Mouse (Mus musculus): ENCODE measurements around the gene Dlg2. TPM values are rescaled to one million over a fixed set of nuclear protein-coding genes. Genes with fewer than 3 reads are reported as not detected.

Dlg2 gene
- total RNA-seq, 2 experiments from 2014 or later, result 319 to 325 TPM

- no peak for DNase-seq (ENCODE audit: low spot score in 2 of 2)
- intact Hi-C loops (cut with DNase I), result no loop called here
These were observed 1302.2 kb downstream of the Dlg2 start for GRCm38 (mm10) chr7:91778673-91779072.

DNA sequence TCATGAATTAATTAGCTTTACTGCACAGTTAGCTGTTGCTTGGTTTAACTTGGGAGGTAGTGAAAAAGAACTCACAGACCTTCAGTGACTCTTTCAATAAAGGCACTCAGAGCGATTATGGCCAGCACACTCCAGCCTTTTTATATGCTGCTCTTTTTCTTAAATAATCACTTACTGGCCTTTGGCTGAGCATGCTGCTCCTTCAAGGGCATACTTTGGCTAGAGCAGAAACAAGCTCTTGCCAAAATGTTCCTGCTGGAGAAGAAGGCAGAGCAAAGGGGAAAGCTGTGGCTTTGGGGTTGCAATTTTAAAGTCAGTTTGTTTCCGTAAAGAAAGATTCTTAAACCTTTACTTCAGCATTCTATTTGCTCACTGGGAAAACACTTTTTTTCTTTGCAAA is 1308.1 kb downstream of the Dlg2 start:
- DNase-seq (ENCODE audit: low spot score in 2 of 2), result no peak
- intact Hi-C loops (cut with DNase I), result no loop called here

GRCm38 (mm10) chr7:91785445-91785844 is 1309.0 kb downstream of the Dlg2 start:
- peak in 1 of 2 experiments; percentile 55 for DNase-seq (ENCODE audit: low spot score in 2 of 2)
- intact Hi-C loops (cut with DNase I), result no loop called here

GRCm38 (mm10) chr7:91785871-91786270 is 1309.4 kb downstream of the Dlg2 start:
- intact Hi-C loops (cut with DNase I), result no loop called here
- DNase-seq (ENCODE audit: low spot score in 2 of 2), result peak in 1 of 2 experiments; percentile 38

DNA sequence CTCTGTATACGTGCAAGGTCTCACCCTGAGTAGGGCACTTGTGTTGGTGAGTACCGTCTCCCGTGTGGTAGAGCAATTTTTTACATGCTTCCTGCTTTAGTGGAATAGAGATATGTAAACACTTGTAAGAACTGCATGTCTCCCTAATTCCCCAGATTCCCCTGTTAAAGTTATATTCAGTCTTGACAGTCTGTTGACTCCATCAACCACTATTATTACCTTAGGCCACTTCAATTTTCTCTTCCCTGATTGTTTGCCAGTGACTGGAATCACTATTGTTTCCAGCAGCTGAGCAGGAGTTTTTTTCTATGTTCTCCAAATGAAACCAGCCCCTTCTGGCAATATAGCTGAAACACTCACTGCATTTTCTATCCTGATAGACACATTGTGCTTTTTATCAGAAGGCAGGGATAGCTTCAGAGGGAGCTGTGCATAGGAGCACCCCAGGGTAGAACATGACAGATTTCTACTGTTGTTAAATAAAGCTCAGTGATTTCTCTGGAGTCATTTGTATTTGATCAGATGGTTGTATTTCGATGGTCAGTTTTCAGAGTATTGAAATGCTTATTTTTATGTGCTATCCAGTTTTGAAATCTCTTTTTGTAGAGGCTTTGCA is 1314.6 kb downstream of the Dlg2 start:
- no peak for DNase-seq (ENCODE audit: low spot score in 2 of 2)
- intact Hi-C loops (cut with DNase I), result no loop called here

DNA sequence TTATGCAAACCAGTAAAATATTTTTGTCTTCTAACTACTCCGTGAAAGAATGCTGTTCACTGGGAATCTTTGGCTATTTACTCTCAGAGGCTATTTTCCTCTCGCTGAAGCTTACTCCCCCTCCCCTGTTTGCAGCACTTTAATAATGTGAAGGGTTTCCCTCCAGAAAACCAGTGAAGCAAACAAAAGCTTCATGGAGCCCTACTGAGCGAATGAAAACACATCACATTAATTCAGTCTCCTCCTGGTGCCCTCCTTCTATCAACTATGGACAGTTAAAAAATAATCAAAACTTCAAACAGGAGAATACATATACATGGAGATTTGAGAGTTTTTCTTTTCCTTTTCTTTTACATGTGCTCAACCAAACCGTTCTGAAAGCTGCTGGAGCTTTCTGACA is 1330.2 kb downstream of the Dlg2 start:
- no peak for DNase-seq (ENCODE audit: low spot score in 2 of 2)
- intact Hi-C loops (cut with DNase I), result no loop called here

DNA sequence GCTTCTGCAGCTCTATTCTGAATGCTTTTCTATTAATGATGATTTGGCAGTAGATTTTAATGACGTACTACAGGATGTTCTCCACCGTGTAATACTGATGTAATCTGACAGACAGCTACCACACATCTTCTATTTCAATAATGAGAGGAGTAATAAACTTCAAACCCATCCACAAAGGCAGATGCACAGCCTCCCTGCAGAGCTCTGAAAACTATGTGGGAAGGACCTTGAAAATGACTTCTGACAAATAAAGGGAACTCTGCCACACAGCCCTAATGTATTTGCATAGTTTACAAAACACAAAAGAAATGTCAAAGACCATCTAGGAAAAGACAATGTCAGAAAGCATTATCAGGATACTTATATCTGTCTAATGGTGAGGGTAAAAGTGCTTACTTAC is 1334.3 kb downstream of the Dlg2 start:
- DNase-seq (ENCODE audit: low spot score in 2 of 2), result no peak
- intact Hi-C loops (cut with DNase I), result no loop called here

- intact Hi-C loops (cut with DNase I), result no loop called here
- DNase-seq (ENCODE audit: low spot score in 2 of 2), result no peak
These were observed 1341.5 kb downstream of the Dlg2 start for GRCm38 (mm10) chr7:91818004-91818403.

DNA sequence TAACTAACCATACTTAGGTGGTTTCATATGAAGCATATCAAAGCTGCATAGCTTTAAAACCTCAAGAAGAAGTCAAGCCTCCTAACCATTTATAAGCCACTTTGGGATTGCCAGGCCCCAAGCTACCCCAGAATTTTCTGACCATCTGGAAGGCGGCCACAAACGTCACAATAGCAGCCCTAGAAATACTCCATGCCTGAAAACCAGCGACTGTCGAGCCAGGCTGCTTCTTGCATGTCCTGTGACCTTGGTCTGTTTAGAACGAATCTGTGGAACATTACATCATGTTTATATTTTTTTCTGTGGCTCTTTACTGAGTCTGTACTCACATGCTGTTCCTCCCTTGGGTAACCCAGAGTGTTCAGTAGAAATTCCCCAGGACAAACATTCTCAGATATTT is 1355.7 kb downstream of the Dlg2 start:
- intact Hi-C loops (cut with DNase I), result no loop called here
- DNase-seq (ENCODE audit: low spot score in 2 of 2), result no peak

DNA sequence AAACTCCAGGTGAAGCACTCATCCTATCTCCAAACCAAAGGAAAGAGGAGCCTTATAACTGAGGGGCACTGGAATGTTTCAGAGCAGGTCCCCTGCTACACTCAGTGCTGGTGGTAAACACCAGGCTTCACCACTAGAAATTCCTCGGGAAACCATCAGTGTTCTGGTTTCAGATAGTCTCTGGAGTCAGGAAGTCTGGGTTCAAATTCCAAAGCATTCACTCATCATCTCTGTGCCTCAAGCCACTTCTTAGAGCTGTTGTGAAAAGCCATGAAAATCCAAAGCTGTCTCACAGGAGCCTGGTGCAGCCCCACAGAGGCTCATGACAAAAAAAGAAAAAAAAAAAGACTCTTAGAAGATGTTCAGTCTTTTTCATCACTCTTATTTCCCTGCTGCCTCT is 1369.3 kb downstream of the Dlg2 start:
- intact Hi-C loops (cut with DNase I), result no loop called here
- peak in 1 of 2 experiments; percentile 29 for DNase-seq (ENCODE audit: low spot score in 2 of 2)

DNA sequence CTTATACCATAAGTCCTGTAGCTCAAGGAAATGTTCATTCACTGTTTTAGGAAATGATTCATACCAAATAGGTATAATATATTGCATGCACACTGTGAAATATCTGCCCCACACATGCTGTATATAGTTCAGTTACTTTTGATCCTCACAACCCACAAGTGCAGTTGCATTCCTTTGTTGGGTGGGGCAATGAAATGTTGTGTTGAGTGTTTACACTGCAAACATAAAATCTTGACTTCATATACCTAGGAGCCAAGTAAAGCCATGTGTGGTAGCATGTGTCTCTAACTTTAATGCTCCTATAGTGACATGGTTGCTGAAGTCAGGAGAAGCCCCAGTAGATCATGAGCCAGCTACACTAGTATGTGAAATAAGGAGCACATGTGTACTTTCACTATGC is 1372.9 kb downstream of the Dlg2 start:
- intact Hi-C loops (cut with DNase I), result no loop called here
- no peak for DNase-seq (ENCODE audit: low spot score in 2 of 2)

DNA sequence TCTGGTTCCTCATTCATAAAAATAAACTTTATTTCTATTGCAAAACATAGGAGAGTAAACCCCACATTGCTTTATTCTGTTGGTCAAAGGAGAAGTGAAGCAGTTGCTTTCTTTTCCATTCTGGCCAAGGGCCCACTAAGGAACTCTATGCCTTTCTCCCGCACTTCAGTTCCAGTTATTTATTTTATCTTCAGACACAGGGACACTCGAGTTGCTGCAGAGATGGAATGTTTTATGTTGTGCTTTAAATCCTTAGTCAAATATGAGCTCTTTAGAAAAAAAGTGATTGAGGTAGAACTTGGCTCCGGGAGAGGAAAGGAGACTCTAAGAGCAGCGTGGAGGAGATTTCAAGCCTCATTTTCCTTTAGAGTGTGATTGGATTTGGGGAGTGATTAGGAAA is 1377.2 kb downstream of the Dlg2 start:
- no peak for DNase-seq (ENCODE audit: low spot score in 2 of 2)
- intact Hi-C loops (cut with DNase I), result no loop called here

- intact Hi-C loops (cut with DNase I), result no loop called here
These were observed 1380.5 kb downstream of the Dlg2 start for GRCm38 (mm10) chr7:91856931-91857330.

GRCm38 (mm10) chr7:91862806-91863531 is 1386.5 kb downstream of the Dlg2 start:
- peak in 1 of 2 experiments; percentile 24 for DNase-seq (ENCODE audit: low spot score in 2 of 2)
- intact Hi-C loops (cut with DNase I), result no loop called here

More at GRCm38 (mm10) chr7:91856931-91857330, 1380.5 kb downstream of the Dlg2 start:
- DNase-seq (ENCODE audit: low spot score in 2 of 2), result no peak

DNA sequence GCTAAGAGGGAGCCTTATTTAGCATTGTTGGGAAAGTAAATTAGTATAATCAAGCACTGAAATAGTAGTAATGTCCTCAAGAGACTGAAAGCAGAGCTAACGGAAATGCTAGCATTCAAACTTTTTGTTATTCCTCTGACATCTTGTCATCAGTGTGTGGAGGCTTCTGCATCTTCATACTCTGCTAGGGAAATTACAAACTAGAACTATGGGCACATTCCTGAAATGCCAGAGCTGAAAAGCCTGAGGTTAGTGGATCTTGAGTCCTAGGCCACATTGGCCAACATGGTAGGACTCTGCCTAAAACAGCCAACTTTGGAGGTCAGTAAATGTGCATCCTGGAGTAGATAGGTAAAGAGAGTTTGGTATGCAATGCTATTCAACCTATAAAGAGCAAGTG is 1392.4 kb downstream of the Dlg2 start:
- intact Hi-C loops (cut with DNase I), result no loop called here
- DNase-seq (ENCODE audit: low spot score in 2 of 2), result no peak

- no peak for DNase-seq (ENCODE audit: low spot score in 2 of 2)
- intact Hi-C loops (cut with DNase I), result no loop called here
These were observed 1400.4 kb downstream of the Dlg2 start for GRCm38 (mm10) chr7:91876831-91877230.

DNA sequence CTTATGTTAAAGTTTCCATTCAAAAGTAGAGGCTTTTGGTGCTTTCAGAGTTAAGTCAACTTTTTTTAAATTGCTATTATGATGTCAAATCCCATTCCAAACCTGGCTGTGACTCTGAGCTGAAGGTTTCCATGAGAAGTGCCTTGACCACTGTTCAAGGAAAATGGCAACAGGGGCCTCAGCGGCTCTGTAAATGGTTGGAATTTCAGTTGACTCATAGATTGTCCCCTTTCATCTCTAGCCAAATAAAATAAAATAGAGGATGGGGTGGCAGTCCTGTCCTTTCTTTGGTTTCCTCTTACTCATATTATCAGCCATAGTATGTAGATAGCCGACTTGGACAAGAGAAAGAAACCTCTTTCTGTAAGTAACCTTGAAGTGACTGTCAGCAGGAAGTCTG is 1401.3 kb downstream of the Dlg2 start:
- intact Hi-C loops (cut with DNase I), result no loop called here
- DNase-seq (ENCODE audit: low spot score in 2 of 2), result no peak

- no peak for DNase-seq (ENCODE audit: low spot score in 2 of 2)
- intact Hi-C loops (cut with DNase I), result no loop called here
These were observed 1409.9 kb downstream of the Dlg2 start for GRCm38 (mm10) chr7:91886336-91886735.

GRCm38 (mm10) chr7:91893991-91894390 is 1417.5 kb downstream of the Dlg2 start:
- intact Hi-C loops (cut with DNase I), result loop anchor here (5.0 kb wide), 1 partner anchor 43 kb away; no protein-coding TSS in a partner anchor
- peak; percentile 39 to 87 for DNase-seq (ENCODE audit: low spot score in 2 of 2)

DNA sequence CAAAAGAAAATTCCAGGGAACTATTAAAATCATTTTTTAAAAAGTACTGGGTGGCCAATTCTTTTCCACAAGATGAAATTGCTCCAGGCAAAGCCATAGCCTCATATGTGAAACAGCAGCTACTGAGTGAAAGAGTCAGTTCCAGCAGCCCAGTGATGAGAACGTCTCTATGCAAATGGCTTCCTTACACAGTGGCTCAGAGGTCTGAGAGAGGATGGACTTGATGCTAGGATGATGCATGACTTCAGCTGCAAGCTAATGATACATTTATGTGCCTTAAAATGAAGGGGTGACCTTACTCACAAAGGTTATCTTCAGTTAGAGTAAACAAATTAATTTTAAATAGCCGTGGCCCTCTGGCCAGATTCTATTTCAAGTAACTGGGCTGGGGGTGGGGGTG is 1420.5 kb downstream of the Dlg2 start:
- DNase-seq (ENCODE audit: low spot score in 2 of 2), result no peak
- intact Hi-C loops (cut with DNase I), result no loop called here

DNA sequence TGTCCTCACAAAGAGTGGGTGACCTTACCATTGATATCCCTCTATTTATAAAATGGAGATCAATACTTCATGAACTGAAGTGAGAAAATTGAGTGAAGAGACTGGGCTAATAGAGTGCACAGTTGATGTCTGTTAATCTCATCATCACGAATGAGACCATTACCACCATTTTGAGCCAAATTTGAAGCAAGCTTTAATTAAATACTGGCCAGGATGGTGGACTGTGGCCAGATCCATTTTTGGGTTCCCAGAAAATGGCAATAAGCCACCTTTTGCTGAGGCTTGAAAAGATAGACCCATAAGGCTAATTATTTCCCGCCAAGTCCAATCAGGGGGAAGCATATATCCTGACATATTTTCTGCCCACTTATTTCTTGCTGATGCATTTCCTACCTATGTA is 1421.0 kb downstream of the Dlg2 start:
- intact Hi-C loops (cut with DNase I), result no loop called here
- DNase-seq (ENCODE audit: low spot score in 2 of 2), result no peak

All from left cerebral cortex, postnatal 25 days (tissue).